Mouse (Mus musculus) T-cell, adult 2 months (primary cell): ENCODE measurements around the gene Abcg8.

Source experiments
- DNase-seq: peaks from one replicate; pipeline ENCODE4 v3.0.0; 2022; ENCODE audit warnings: low spot score

The Abcg8 gene

GRCm38 (mm10) chr17:84658195-84658594, 17.9 kb upstream of the Abcg8 start:
- no peak for DNase-seq

DNA sequence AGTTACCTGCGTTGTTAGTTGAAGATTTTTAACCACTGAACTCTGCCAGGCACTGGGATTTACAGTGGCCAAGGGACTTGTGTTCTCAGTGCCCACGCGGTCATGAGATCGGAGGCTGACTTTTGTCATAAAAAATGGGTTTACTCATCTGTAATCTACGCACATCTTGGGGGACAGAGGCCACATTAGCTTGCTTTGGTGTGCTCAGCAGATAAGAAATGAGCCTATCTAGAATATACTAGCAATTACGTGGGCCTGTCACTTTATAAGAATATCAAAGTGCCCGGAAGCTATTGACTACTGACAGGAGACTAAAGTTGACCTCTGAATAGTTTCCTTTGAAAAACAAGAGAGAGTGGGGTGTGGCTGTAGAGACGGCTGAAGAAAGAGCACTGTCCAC, 17.2 kb upstream of the Abcg8 start:
- no peak for DNase-seq

- no peak for DNase-seq
Observed at GRCm38 (mm10) chr17:84665053-84665452, 11.0 kb upstream of the Abcg8 start.

- no peak for DNase-seq
Observed at GRCm38 (mm10) chr17:84665691-84666090, 10.4 kb upstream of the Abcg8 start.

GRCm38 (mm10) chr17:84667848-84668247, 8.3 kb upstream of the Abcg8 start:
- DNase-seq = no peak

DNA sequence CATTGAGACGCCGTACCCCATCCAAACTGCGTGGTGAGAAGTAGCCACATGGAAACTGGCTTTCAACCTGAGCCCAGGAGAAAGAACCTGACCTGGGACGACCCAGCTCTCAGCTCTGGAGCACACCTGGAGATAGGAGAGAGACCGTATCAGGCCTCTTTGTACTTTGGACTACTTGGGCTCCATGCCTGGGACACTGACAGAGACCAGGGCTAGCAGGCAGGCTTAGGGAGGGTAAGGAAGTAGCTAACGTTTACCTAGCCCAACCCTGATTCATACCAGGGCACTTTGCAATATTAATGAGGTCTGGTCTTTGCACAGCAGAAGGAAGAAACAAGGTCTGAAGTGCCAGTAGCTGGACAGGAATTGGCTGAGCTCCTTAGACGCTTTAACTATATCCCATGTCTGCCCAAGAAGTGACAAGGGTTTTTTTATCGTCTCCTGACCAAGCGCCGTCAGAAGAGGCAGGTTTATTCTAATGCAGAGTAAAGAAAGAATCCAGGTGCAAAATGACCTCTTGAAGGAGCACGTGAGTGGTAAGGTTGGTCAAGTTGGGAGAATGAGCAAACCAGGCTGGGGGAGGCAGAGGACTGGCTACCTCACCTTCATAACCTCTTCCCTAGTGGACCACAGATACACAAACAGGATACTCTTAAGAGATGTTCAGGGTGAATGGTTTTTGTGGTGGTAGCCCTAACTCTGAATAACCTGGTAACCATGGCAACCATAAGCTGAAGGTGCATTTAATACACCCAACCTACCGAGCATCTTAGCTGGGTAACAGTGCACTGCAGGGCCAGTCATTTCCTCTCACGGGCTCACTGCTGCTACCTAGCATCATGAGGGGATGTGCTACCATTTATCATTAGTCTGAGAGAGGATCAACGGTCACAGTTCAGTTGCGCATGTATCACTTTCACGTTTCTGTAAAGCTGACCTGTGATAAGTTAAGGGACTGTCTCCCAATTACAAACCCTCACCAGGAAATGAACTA, 3.4 kb upstream of the Abcg8 start:
- no peak for DNase-seq

- DNase-seq = no peak
Observed at GRCm38 (mm10) chr17:84674048-84674447, 2.1 kb upstream of the Abcg8 start.

DNA sequence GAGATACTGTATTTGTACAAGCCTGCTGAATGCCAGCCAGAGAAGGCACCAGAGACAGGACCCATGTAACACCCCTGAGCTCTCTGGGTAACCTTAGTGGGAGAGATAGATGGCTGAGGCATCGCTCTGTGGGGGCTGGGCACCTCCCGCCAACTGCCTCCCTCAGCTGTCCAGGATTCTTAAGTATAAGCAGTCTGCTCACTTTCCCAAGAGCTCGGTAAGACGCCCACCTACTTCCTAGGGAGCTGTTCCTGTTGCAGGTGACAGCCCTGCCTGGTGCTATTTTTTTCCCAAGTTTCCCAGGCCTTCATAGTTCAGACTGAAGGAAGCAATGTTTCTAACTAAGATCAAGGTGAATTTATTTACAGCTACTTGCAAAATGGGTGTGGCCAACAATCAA, 898 bp upstream of the Abcg8 start:
- no peak for DNase-seq

- DNase-seq = no peak
Observed at GRCm38 (mm10) chr17:84677595-84677994, 1.5 kb downstream of the Abcg8 start.

DNA sequence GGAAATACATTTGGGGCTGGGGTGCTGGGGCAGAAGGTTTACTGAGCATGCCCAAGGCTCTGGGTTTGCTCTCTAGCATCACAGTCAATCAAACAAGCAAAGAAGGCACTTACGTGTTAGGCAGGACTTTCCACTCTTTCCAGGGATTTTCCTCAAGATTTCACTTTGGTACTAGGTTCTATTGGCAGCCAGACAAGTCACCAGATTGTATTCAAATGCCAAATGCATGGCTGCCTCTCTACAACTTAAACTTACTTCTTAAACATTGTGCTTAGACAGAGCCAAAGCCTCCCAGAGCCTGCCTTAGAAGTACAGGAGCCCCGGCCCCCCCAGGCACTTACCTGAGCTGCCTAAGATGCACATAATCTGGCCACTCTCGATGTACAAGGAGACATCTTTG, 5.6 kb downstream of the Abcg8 start:
- DNase-seq = no peak

- DNase-seq = no peak
Observed at GRCm38 (mm10) chr17:84682734-84683717, 6.9 kb downstream of the Abcg8 start, which contains the start of gene Abcg5. TSS of gene Abcg5 (minus strand) at chr17:84683011.

GRCm38 (mm10) chr17:84684284-84684683, 8.2 kb downstream of the Abcg8 start:
- DNase-seq = no peak

- DNase-seq = no peak
Observed at GRCm38 (mm10) chr17:84685286-84685685, 9.2 kb downstream of the Abcg8 start.

- no peak for DNase-seq
Observed at GRCm38 (mm10) chr17:84687994-84688393, 11.9 kb downstream of the Abcg8 start.

GRCm38 (mm10) chr17:84688834-84689233, 12.7 kb downstream of the Abcg8 start:
- no peak for DNase-seq

- no peak for DNase-seq
Observed at GRCm38 (mm10) chr17:84689316-84689715, 13.2 kb downstream of the Abcg8 start.

GRCm38 (mm10) chr17:84690111-84690510, 14.0 kb downstream of the Abcg8 start:
- no peak for DNase-seq

DNA sequence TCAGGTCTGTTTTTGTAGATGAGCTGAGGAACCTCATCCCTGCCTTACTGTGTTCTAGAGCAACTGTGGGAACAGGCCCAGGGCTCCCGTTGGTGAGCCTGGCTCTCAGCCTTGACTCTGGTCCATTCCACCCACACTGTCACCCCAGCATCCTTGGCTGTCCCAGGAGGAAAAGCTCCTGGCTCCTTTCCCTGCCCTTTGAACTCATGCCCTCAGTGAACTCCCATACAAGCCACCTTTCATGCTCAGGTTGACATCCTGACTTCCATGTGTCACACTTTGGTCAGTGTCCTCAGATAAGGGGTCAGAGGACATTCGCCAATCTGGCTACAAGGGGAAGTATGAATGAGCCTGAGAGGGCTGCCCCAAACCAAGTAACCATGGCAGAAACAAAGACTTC, 17.6 kb downstream of the Abcg8 start:
- DNase-seq = no peak

DNA sequence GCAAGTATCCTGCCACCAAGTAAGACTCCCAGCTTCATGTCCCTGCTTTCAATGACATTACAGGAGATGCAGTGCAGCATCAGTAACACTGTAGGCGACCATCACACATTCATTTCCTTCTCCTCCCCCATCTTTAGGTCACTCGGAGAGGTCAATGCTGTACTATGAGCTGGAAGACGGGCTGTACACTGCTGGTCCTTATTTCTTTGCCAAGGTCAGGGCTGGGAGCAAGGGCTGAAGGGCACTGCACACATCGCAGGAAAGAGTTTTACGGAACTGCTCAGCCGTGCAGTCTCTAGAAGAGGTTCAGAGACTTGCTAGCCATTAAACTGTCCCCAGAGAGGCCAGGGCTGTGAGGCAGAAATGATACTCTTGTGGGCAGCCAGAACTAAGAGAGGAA, 20.4 kb downstream of the Abcg8 start:
- no peak for DNase-seq

DNA sequence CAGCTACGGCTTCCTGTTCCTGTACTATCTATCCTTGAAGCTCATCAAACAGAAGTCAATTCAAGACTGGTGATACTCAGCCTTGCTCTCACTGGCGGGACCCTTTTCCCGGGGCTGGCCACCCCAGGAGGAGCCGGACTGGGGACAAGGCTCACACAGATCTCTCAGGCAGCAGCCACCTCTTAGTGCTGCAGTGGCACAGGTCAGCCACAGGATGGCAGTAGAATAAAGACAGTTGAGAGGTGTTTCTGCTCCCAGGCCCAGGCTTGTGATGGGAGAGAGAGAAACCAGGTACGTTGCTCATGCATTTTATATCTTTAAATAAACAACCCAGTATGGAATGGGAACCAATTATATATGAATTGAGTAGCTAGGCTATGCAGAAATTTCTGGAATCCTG, 22.6 kb downstream of the Abcg8 start:
- DNase-seq = peak; percentile 18

- no peak for DNase-seq
Observed at GRCm38 (mm10) chr17:84707407-84707806, 31.3 kb downstream of the Abcg8 start.

- DNase-seq = no peak
Observed at GRCm38 (mm10) chr17:84708818-84709217, 32.7 kb downstream of the Abcg8 start.
